36 mouse cellular contexts compared by ENCODE assay signal in genomic region chr11:94910971-94911370, GRCm38 (mm10). TPM values are rescaled to one million over a fixed set of nuclear protein-coding genes. Genes with fewer than 3 reads are reported as not detected.
A peak's percentile ranks its signal among the peaks of the same experiment; 100 is the strongest.
DNase-seq lines count a peak whose midpoint lies in the region; ATAC-seq and TF ChIP-seq lines count a peak whose summit lies in the region.
"Had no signal": no experiment of that assay in that cellular context is flagged by ENCODE, and none has a peak within 500 bp of the region (broad histone marks: within the 10 kb centered on the region; RNA-seq: fewer than 3 reads in every experiment).

No protein-coding gene starts in this region.

- TF ChIP-seq EP300 in stomach, postnatal 0 days (optimal IDR thresholded peaks at IDR 0.05) = no peak
- TF ChIP-seq EP300 in heart, adult 2 months (IDR thresholded peaks at IDR 0.05; ENCODE audit: insufficient read depth, low read depth, low read length) = no peak

- H3K27ac ChIP-seq in stomach, postnatal 0 days (replicated peaks) = no peak overlapping the region
- H3K27ac ChIP-seq in heart, adult 2 months = no peak overlapping the region
- no peak overlapping the region for H3K27ac ChIP-seq in forebrain, embryonic 13.5 days
- H3K27ac ChIP-seq: embryonic facial prominence, embryonic 12.5 days; embryonic facial prominence, embryonic 15.5 days; forebrain, embryonic 12.5 days; heart, embryonic 15.5 days; hindbrain, embryonic 10.5 days; hindbrain, embryonic 13.5 days had no signal

- peaks cover 3% of the 10 kb centered on the region; the same call in 1 of the 2 replicates for H3K4me1 ChIP-seq in stomach, postnatal 0 days (replicated peaks; ENCODE audit: control insufficient read depth, insufficient read depth)
- H3K4me1 ChIP-seq in heart, adult 2 months (ENCODE audit: control insufficient read depth, insufficient read depth, low read length) = peaks cover 6% of the 10 kb centered on the region
- H3K4me1 ChIP-seq in forebrain, embryonic 13.5 days = peaks cover 4% of the 10 kb centered on the region

- H3K36me3 ChIP-seq in stomach, postnatal 0 days (ENCODE audit: control insufficient read depth, insufficient read depth, low read length) = no peaks in the 10 kb centered on the region
- no peaks in the 10 kb centered on the region for H3K36me3 ChIP-seq in heart, adult 2 months (ENCODE audit: control insufficient read depth, insufficient read depth, low read length)
- H3K36me3 ChIP-seq in forebrain, embryonic 13.5 days (ENCODE audit: poor library complexity, severe bottlenecking) = no peaks in the 10 kb centered on the region
- H3K36me3 ChIP-seq: embryonic facial prominence, embryonic 12.5 days; embryonic facial prominence, embryonic 15.5 days; forebrain, embryonic 12.5 days; G1E; heart, embryonic 12.5 days; heart, embryonic 15.5 days; hindbrain, embryonic 10.5 days; hindbrain, embryonic 13.5 days had no signal

- H3K79me2 ChIP-seq in heart, adult 2 months (replicated peaks; ENCODE audit: control insufficient read depth, insufficient read depth, low read length) = no peaks in the 10 kb centered on the region

- WGBS in stomach, postnatal 0 days = 81% methylated on average over 5 of the region's 5 CpGs
- WGBS in heart, adult 2 months = 87% methylated on average over 5 of the region's 5 CpGs
- WGBS in forebrain, embryonic 13.5 days = 92% methylated on average over 5 of the region's 5 CpGs

- peak; percentile 29 for DNase-seq in 3T3-L1 (ENCODE audit: low read depth, low spot score)
- DNase-seq in ES-CJ7 (ENCODE audit: low read depth, low spot score) = peak; percentile 50
- peak; percentile 62 for DNase-seq in ZHBTc4 (ENCODE audit: low read depth, low spot score)
- DNase-seq in stomach, postnatal 0 days (ENCODE audit: low spot score) = no peak
- no peak for DNase-seq in B cell, adult 2 months
- no peak for DNase-seq in heart, adult 2 months
- DNase-seq: adrenal gland, adult 2 months; cerebellum, adult 11 months; cerebellum, adult 2 months; cerebellum, adult 9-11 months; cerebellum, postnatal 25 days; gastrocnemius, postnatal 14 days; heart, adult 11 months; heart, postnatal 10 days; heart, postnatal 36 days; kidney, adult 18-20 months; kidney, adult 9 months had no signal

- 0 out of 2 replicates have a peak, but pooled peaks have one; percentile 6 for ATAC-seq in stomach, postnatal 0 days (ENCODE audit: low FRiP score, low TSS enrichment)
- ATAC-seq in forebrain, embryonic 13.5 days = no peak
- ATAC-seq: CD4-positive, CD25-positive, alpha-beta regulatory T cell, adult 4 months; forebrain, embryonic 16.5 days; hindbrain, embryonic 16.5 days; inflammation-experienced regulatory T-cells, adult 6 months; intestine, embryonic 16.5 days had no signal

- H3K4me2 ChIP-seq in stomach, postnatal 0 days (replicated peaks; ENCODE audit: low read depth) = no peak overlapping the region
- H3K4me2 ChIP-seq in forebrain, embryonic 13.5 days = no peak overlapping the region
- H3K4me2 ChIP-seq: embryonic facial prominence, embryonic 12.5 days; embryonic facial prominence, embryonic 15.5 days; forebrain, embryonic 12.5 days; heart, embryonic 12.5 days; heart, embryonic 15.5 days; hindbrain, embryonic 13.5 days had no signal

- H3K27me3 ChIP-seq in stomach, postnatal 0 days (ENCODE audit: control insufficient read depth, insufficient read depth, low read length) = no peaks in the 10 kb centered on the region
- H3K27me3 ChIP-seq in heart, adult 2 months (ENCODE audit: control insufficient read depth, insufficient read depth, low read length) = no peaks in the 10 kb centered on the region
- H3K27me3 ChIP-seq in forebrain, embryonic 13.5 days = no peaks in the 10 kb centered on the region
- H3K27me3 ChIP-seq: embryonic facial prominence, embryonic 12.5 days; embryonic facial prominence, embryonic 15.5 days; heart, embryonic 15.5 days; hindbrain, embryonic 13.5 days had no signal

- no peak for TF ChIP-seq POLR2A in heart, adult 2 months (IDR thresholded peaks at IDR 0.05; ENCODE audit: insufficient read depth, low read depth, low read length)

- intact Hi-C loops in heart, adult 2 months (cut with DNase I) = no loop called here

- H3K9me3 ChIP-seq in stomach, postnatal 0 days (ENCODE audit: control insufficient read depth, low read length) = no peaks in the 10 kb centered on the region
- H3K9me3 ChIP-seq in forebrain, embryonic 13.5 days (replicated peaks) = no peaks in the 10 kb centered on the region
- H3K9me3 ChIP-seq: embryonic facial prominence, embryonic 12.5 days; embryonic facial prominence, embryonic 15.5 days; forebrain, embryonic 12.5 days; G1E; heart, embryonic 12.5 days; heart, embryonic 15.5 days; hindbrain, embryonic 10.5 days; hindbrain, embryonic 13.5 days had no signal

- H3K9ac ChIP-seq in stomach, postnatal 0 days (ENCODE audit: low read length) = no peak overlapping the region
- no peak overlapping the region for H3K9ac ChIP-seq in heart, adult 2 months (ENCODE audit: low read depth, low read length)
- H3K9ac ChIP-seq in forebrain, embryonic 13.5 days = no peak overlapping the region
- H3K9ac ChIP-seq: embryonic facial prominence, embryonic 12.5 days; embryonic facial prominence, embryonic 15.5 days; forebrain, embryonic 12.5 days; heart, embryonic 12.5 days; heart, embryonic 15.5 days; hindbrain, embryonic 13.5 days had no signal

- H3K4me3 ChIP-seq in stomach, postnatal 0 days (ENCODE audit: low read depth, low read length) = no peak overlapping the region
- no peak overlapping the region for H3K4me3 ChIP-seq in heart, adult 2 months
- H3K4me3 ChIP-seq in forebrain, embryonic 13.5 days = no peak overlapping the region
- H3K4me3 ChIP-seq: embryonic facial prominence, embryonic 12.5 days; embryonic facial prominence, embryonic 15.5 days; forebrain, embryonic 12.5 days; heart, embryonic 12.5 days; heart, embryonic 15.5 days; hindbrain, embryonic 10.5 days; hindbrain, embryonic 13.5 days had no signal

- TF ChIP-seq CTCF in stomach, postnatal 0 days (IDR thresholded peaks at IDR 0.05; ENCODE audit: low read depth) = no peak
- no peak for TF ChIP-seq CTCF in heart, adult 2 months (IDR thresholded peaks at IDR 0.05)

RNA-seq across cellular contexts. Expression of gene Col1a1, which starts 25.1 kb away (rescaled TPM):
- 816 and 869 TPM in 2 replicates for polyA plus RNA-seq in stomach, postnatal 0 days (2015; fragmentation: Nextera tagmentation; extraction: Ambion mirVana)
- 10 to 100 TPM; 51.1 to 82.4 TPM for total RNA-seq in heart, adult 2 months (2021)
- 48.7 and 67.7 TPM in 2 replicates for polyA plus RNA-seq in heart, adult 2 months (2012; rRNA removed)
- polyA plus RNA-seq in forebrain, embryonic 13.5 days (2015; fragmentation: Nextera tagmentation; extraction: Ambion mirVana) = 29.9 and 31.5 TPM in 2 replicates
- polyA plus RNA-seq: G1E had no signal

RNA-seq across cellular contexts. Expression of gene Hils1, which starts 56.4 kb away (rescaled TPM):
- polyA plus RNA-seq in stomach, postnatal 0 days (2015; fragmentation: Nextera tagmentation; extraction: Ambion mirVana) = not detected in 2 replicates
- not detected for total RNA-seq in heart, adult 2 months (2021)
- 0.25 TPM in 1 of 2 replicates, not detected in the other for polyA plus RNA-seq in heart, adult 2 months (2012; rRNA removed)
- not detected in 2 replicates for polyA plus RNA-seq in forebrain, embryonic 13.5 days (2015; fragmentation: Nextera tagmentation; extraction: Ambion mirVana)
- total RNA-seq: adrenal gland, adult 2 months; adrenal gland, postnatal 14 days; adrenal gland, postnatal 4 days; G1E; gastrocnemius, adult 18-20 months; gastrocnemius, postnatal 14 days; gastrocnemius, postnatal 4 days; heart, postnatal 10 days; heart, postnatal 36 days had no signal
- polyA plus RNA-seq: adrenal gland, adult 2 months; C2C12; CD4-positive, CD25-positive, alpha-beta regulatory T cell, adult 4 months; cerebellum, adult 2 months; embryonic facial prominence, embryonic 12.5 days; forebrain, embryonic 12.5 days; forebrain, embryonic 16.5 days; G1E; heart, embryonic 12.5 days; hindbrain, embryonic 10.5 days; hindbrain, embryonic 13.5 days; hindbrain, embryonic 16.5 days; inflammation-experienced regulatory T-cells, adult 6 months; intestine, embryonic 16.5 days had no signal

Comparison
In these comparisons a context has a peak if more than half of its experiments do, and no peak if none do; other contexts are left out.
1. DNase-seq: peak in 3T3-L1 (single experiment), ES-CJ7 (single experiment) and ZHBTc4 (single experiment); none in stomach, postnatal 0 days (single experiment), B cell, adult 2 months (0 of 2) and heart, adult 2 months (0 of 2).
2. RNA of gene Col1a1, which starts 25.1 kb away (polyA plus RNA-seq): 816 to 869 TPM in stomach, postnatal 0 days; 48.7 to 67.7 TPM in heart, adult 2 months and 29.9 to 31.5 TPM in forebrain, embryonic 13.5 days; every median in the first group is over 10 times any median in the second.